ENCODE assay signal across 10 mouse cellular contexts in the genomic region with DNA sequence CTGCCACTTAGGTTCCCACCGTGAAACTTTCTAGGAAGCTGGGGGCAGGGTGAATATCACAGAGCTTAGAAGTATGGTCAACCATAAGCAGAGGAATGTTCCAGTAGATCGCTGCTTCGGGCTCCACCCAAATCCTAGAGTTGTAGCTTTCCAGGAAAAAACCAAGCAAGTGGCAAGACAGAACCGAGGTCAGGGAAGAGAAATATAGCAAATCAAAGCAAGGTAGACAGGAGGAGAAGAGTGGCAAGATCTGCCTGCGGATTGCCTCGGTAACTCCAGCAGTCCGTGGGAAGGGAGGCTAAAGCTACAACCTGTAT. TPM values are rescaled to one million over a fixed set of nuclear protein-coding genes. Genes with fewer than 3 reads are reported as not detected.
DNase-seq lines count a peak whose midpoint lies in the region; ATAC-seq and TF ChIP-seq lines count a peak whose summit lies in the region.
"Had no signal": no experiment of that assay in that cellular context is flagged by ENCODE, and none has a peak within 500 bp of the region (broad histone marks: within the 10 kb centered on the region; RNA-seq: fewer than 3 reads in every experiment).

No protein-coding gene starts in this region.

- TF ChIP-seq CTCF in kidney, adult 2 months (conservative IDR thresholded peaks at IDR 0.05; ENCODE audit: insufficient read depth, insufficient read length, low read depth, low read length), result no peak
- TF ChIP-seq CTCF in bone marrow, adult 2 months (IDR thresholded peaks at IDR 0.05; ENCODE audit: control insufficient read depth, insufficient read depth, low read length), result no peak
- TF ChIP-seq CTCF in liver, embryonic 14.5 days (IDR thresholded peaks at IDR 0.05; ENCODE audit: low read depth), result no peak
- TF ChIP-seq CTCF in forebrain, postnatal 0 days (IDR thresholded peaks at IDR 0.05; ENCODE audit: low read depth), result no peak

- TF ChIP-seq POLR2A in kidney, adult 2 months (IDR thresholded peaks at IDR 0.05; ENCODE audit: low read depth, low read length), result no peak
- no peak for TF ChIP-seq POLR2A in bone marrow, adult 2 months (IDR thresholded peaks at IDR 0.05; ENCODE audit: borderline replicate concordance, control insufficient read depth, low read depth, low read length)

- ATAC-seq in embryonic facial prominence, embryonic 15.5 days (ENCODE audit: insufficient number of reproducible peaks, low FRiP score, low TSS enrichment, low read depth), result no peak
- no peak for ATAC-seq in liver, embryonic 14.5 days (ENCODE audit: insufficient read depth)
- ATAC-seq in forebrain, postnatal 0 days, result no peak

- no peaks in the 10 kb centered on the region for H3K36me3 ChIP-seq in kidney, adult 2 months (ENCODE audit: control insufficient read depth, insufficient read depth, low read length)
- no peaks in the 10 kb centered on the region for H3K36me3 ChIP-seq in embryonic facial prominence, embryonic 15.5 days
- no peaks in the 10 kb centered on the region for H3K36me3 ChIP-seq in liver, embryonic 14.5 days (replicated peaks; ENCODE audit: control insufficient read depth, insufficient read depth, low read depth)
- H3K36me3 ChIP-seq in forebrain, postnatal 0 days (ENCODE audit: insufficient read depth), result no peaks in the 10 kb centered on the region
- H3K36me3 ChIP-seq: neural tube, embryonic 13.5 days had no signal

- no peaks in the 10 kb centered on the region for H3K27me3 ChIP-seq in kidney, adult 2 months (replicated peaks; ENCODE audit: control insufficient read depth, insufficient read depth, low read length)
- no peaks in the 10 kb centered on the region for H3K27me3 ChIP-seq in embryonic facial prominence, embryonic 15.5 days
- no peaks in the 10 kb centered on the region for H3K27me3 ChIP-seq in liver, embryonic 14.5 days (ENCODE audit: control insufficient read depth, insufficient read depth, low read length)
- no peaks in the 10 kb centered on the region for H3K27me3 ChIP-seq in forebrain, postnatal 0 days (ENCODE audit: insufficient read depth, low read length)
- H3K27me3 ChIP-seq: neural tube, embryonic 13.5 days had no signal

- peak overlapping the region; percentile 22; the same call in 1 of the 2 replicates for H3K4me3 ChIP-seq in kidney, adult 2 months (ENCODE audit: insufficient read depth, low read depth, low read length)
- H3K4me3 ChIP-seq in bone marrow, adult 2 months (replicated peaks; ENCODE audit: control insufficient read depth, low read depth, low read length), result peak overlapping the region; percentile 76
- peak overlapping the region; percentile 35 for H3K4me3 ChIP-seq in embryonic facial prominence, embryonic 15.5 days (replicated peaks)
- H3K4me3 ChIP-seq in liver, embryonic 14.5 days (ENCODE audit: insufficient read depth in 1 of 2, low read depth in 2 of 2, low read length in 2 of 2), result peak overlapping the region; percentile 14 to 26; a peak in 3 of 4 replicates
- H3K4me3 ChIP-seq in forebrain, postnatal 0 days (ENCODE audit: low read depth, low read length), result no peak overlapping the region
- H3K4me3 ChIP-seq: neural tube, embryonic 13.5 days had no signal

- peak overlapping the region; percentile 55 for H3K4me2 ChIP-seq in embryonic facial prominence, embryonic 15.5 days (replicated peaks)
- peak overlapping the region; percentile 48 for H3K4me2 ChIP-seq in liver, embryonic 14.5 days (ENCODE audit: low read depth)
- H3K4me2 ChIP-seq in forebrain, postnatal 0 days (ENCODE audit: low read depth), result no peak overlapping the region; the same call in 1 of the 2 replicates
- H3K4me2 ChIP-seq: neural tube, embryonic 13.5 days had no signal

- no peaks in the 10 kb centered on the region for H3K4me1 ChIP-seq in kidney, adult 2 months (ENCODE audit: control insufficient read depth, insufficient read depth, low read length)
- no peaks in the 10 kb centered on the region; the same call in 1 of the 2 replicates for H3K4me1 ChIP-seq in bone marrow, adult 2 months (ENCODE audit: control insufficient read depth, insufficient read depth, low read length)
- H3K4me1 ChIP-seq in embryonic facial prominence, embryonic 15.5 days, result peaks cover 9% of the 10 kb centered on the region; the same call in 1 of the 2 replicates
- peaks cover 0 to 2% of the 10 kb centered on the region in 2 experiments; a peak in 1 of 4 replicates for H3K4me1 ChIP-seq in liver, embryonic 14.5 days (replicated peaks; ENCODE audit: control insufficient read depth in 2 of 2, insufficient read depth in 2 of 2, low read length in 1 of 2)
- H3K4me1 ChIP-seq in forebrain, postnatal 0 days (ENCODE audit: insufficient read depth), result no peaks in the 10 kb centered on the region
- H3K4me1 ChIP-seq: neural tube, embryonic 13.5 days had no signal

- DNase-seq in kidney, adult 2 months, result no peak
- DNase-seq in kidney, postnatal 36 days, result no peak
- no peak for DNase-seq in liver, embryonic 14.5 days (ENCODE audit: low read depth in 3 of 3, low spot score in 3 of 3)
- no peak for DNase-seq in T-cell, adult 2 months (ENCODE audit: low spot score)
- DNase-seq in forebrain, postnatal 0 days, result no peak
- DNase-seq: adrenal gland, postnatal 25 days had no signal

- no peak for TF ChIP-seq EP300 in liver, embryonic 14.5 days (IDR thresholded peaks at IDR 0.05; ENCODE audit: low read depth)

- 55% methylated on average over 7 of the region's 7 CpGs for WGBS in kidney, adult 2 months
- 8% methylated on average over 7 of the region's 7 CpGs for WGBS in bone marrow, adult 2 months
- 55% methylated on average over 7 of the region's 7 CpGs for WGBS in embryonic facial prominence, embryonic 15.5 days
- 33% methylated on average over 7 of the region's 7 CpGs for WGBS in liver, embryonic 14.5 days (ENCODE audit: insufficient replicate concordance)
- WGBS in forebrain, postnatal 0 days, result 81% methylated on average over 7 of the region's 7 CpGs

- H3K9ac ChIP-seq in embryonic facial prominence, embryonic 15.5 days, result 0 out of 2 replicates have a peak overlapping the region, but pooled peaks have one; percentile 6
- no peak overlapping the region for H3K9ac ChIP-seq in liver, embryonic 14.5 days (replicated peaks)
- H3K9ac ChIP-seq in forebrain, postnatal 0 days, result no peak overlapping the region
- H3K9ac ChIP-seq: neural tube, embryonic 13.5 days had no signal

- H3K9me3 ChIP-seq in embryonic facial prominence, embryonic 15.5 days (replicated peaks), result no peaks in the 10 kb centered on the region
- no peaks in the 10 kb centered on the region for H3K9me3 ChIP-seq in liver, embryonic 14.5 days (ENCODE audit: control insufficient read depth, low read length)
- H3K9me3 ChIP-seq in forebrain, postnatal 0 days (ENCODE audit: low read length), result no peaks in the 10 kb centered on the region
- H3K9me3 ChIP-seq: neural tube, embryonic 13.5 days had no signal

- no peak overlapping the region for H3K27ac ChIP-seq in kidney, adult 2 months (ENCODE audit: insufficient read depth, low read depth, low read length)
- H3K27ac ChIP-seq in bone marrow, adult 2 months (ENCODE audit: control insufficient read depth, insufficient read depth, low read depth, low read length, poor library complexity), result no peak overlapping the region
- H3K27ac ChIP-seq in embryonic facial prominence, embryonic 15.5 days (replicated peaks), result no peak overlapping the region
- H3K27ac ChIP-seq in liver, embryonic 14.5 days, result no peak overlapping the region
- no peak overlapping the region for H3K27ac ChIP-seq in forebrain, postnatal 0 days (ENCODE audit: low read depth, low read length)
- H3K27ac ChIP-seq: neural tube, embryonic 13.5 days had no signal

RNA-seq across cellular contexts. Expression of a gene that starts 0.7 kb away (rescaled TPM):
- polyA plus RNA-seq in kidney, adult 2 months (2012; rRNA removed), result 1.7 and 2.0 TPM in 2 replicates
- 4.1 and 11.7 TPM in 2 replicates for polyA plus RNA-seq in bone marrow, adult 2 months (2011; ENCODE audit: insufficient read depth, insufficient read length, low replicate concordance, missing spikeins)
- 7.2 and 7.7 TPM in 2 replicates for polyA plus RNA-seq in embryonic facial prominence, embryonic 15.5 days (2015; fragmentation: Nextera tagmentation; extraction: Ambion mirVana)
- polyA plus RNA-seq in liver, embryonic 14.5 days (2012; rRNA removed), result 2.6 and 3.6 TPM in 2 replicates
- 2.8 and 3.7 TPM in 2 replicates for polyA plus RNA-seq in liver, embryonic 14.5 days (2014; fragmentation: Nextera tagmentation; extraction: Ambion mirVana)
- 0.77 TPM in 1 of 2 replicates, not detected in the other for total RNA-seq in forebrain, postnatal 0 days (2014; rRNA removed)
- polyA plus RNA-seq in forebrain, postnatal 0 days (2015; fragmentation: Nextera tagmentation; extraction: Ambion mirVana), result 0.65 and 1.3 TPM in 2 replicates
- total RNA-seq: adrenal gland, postnatal 25 days had no signal

RNA-seq across cellular contexts. Expression of a gene that starts 59.2 kb away (rescaled TPM):
- 23.1 and 35.1 TPM in 2 replicates for polyA plus RNA-seq in kidney, adult 2 months (2012; rRNA removed)
- 0.42 TPM in 1 of 2 replicates, not detected in the other for polyA plus RNA-seq in bone marrow, adult 2 months (2011; ENCODE audit: insufficient read depth, insufficient read length, low replicate concordance, missing spikeins)
- polyA plus RNA-seq in embryonic facial prominence, embryonic 15.5 days (2015; fragmentation: Nextera tagmentation; extraction: Ambion mirVana), result 2.3 and 3.2 TPM in 2 replicates
- polyA plus RNA-seq in liver, embryonic 14.5 days (2012; rRNA removed), result 2.7 TPM in 2 replicates
- polyA plus RNA-seq in liver, embryonic 14.5 days (2014; fragmentation: Nextera tagmentation; extraction: Ambion mirVana), result 3.6 TPM in 2 replicates
- 5.5 and 6.9 TPM in 2 replicates for total RNA-seq in forebrain, postnatal 0 days (2014; rRNA removed)
- 3.4 and 4.0 TPM in 2 replicates for polyA plus RNA-seq in forebrain, postnatal 0 days (2015; fragmentation: Nextera tagmentation; extraction: Ambion mirVana)
- total RNA-seq: megakaryocyte progenitor cell, adult 5-6 weeks had no signal
